Mouse (Mus musculus): ENCODE data around the gene Them7. TPM values are rescaled to one million over a fixed set of nuclear protein-coding genes. Genes with fewer than 3 reads are reported as not detected.

Them7 gene
- total and polyA plus RNA-seq, 3 experiments = not detected

- Histone ChIP-seq H3K4me3 (ENCODE audit: control insufficient read depth in 1 of 2, insufficient read depth in 1 of 2, low read depth in 2 of 2, low read length in 2 of 2) (no peak overlapping the region), H3K27ac (ENCODE audit: control insufficient read depth, low read depth, low read length) (no peak overlapping the region), H3K36me3 (ENCODE audit: control insufficient read depth in 1 of 2, insufficient read depth in 2 of 2, low read length in 2 of 2) (peaks cover 0 to 20% of the 10 kb centered on the region in 2 experiments; a peak in 2 of 4 replicates), H3K9ac (ENCODE audit: control insufficient read depth, low read depth, low read length, poor library complexity, severe bottlenecking) (no peak overlapping the region), H3K79me2 (ENCODE audit: control insufficient read depth, insufficient read depth, low read length, poor library complexity) (no peaks in the 10 kb centered on the region), H3K27me3 (ENCODE audit: control insufficient read depth in 1 of 2, insufficient read depth in 2 of 2, low read length in 2 of 2) (no peaks in the 10 kb centered on the region), H3K9me3 (replicated peaks; ENCODE audit: insufficient read depth, low read length) (no peaks in the 10 kb centered on the region), H3K4me1 (ENCODE audit: control insufficient read depth in 1 of 2, insufficient read depth in 2 of 2, low read length in 2 of 2) (peaks cover 21 to 22% of the 10 kb centered on the region in 2 experiments)
- TF ChIP-seq TCF12 (IDR thresholded peaks at IDR 0.05; ENCODE audit: low read depth, low read length) (no peak), E2F4 (IDR thresholded peaks at IDR 0.05; ENCODE audit: borderline replicate concordance, low read depth, low read length) (no peak), MXI1 (IDR thresholded peaks at IDR 0.05; ENCODE audit: low read depth, low read length) (no peak), MEF2A (IDR thresholded peaks at IDR 0.05; ENCODE audit: extremely low read depth, insufficient replicate concordance, low read depth, low read length, poor library complexity, severe bottlenecking) (no peak), HCFC1 (IDR thresholded peaks at IDR 0.05; ENCODE audit: low read depth, low read length) (no peak), ZC3H11A (IDR thresholded peaks at IDR 0.05; ENCODE audit: low read depth, low read length) (no peak), ETS1 (IDR thresholded peaks at IDR 0.05; ENCODE audit: low read depth, low read length) (no peak), CTCF (IDR thresholded peaks at IDR 0.05 in 2 of 3, conservative IDR thresholded peaks at IDR 0.05 in 1 of 3; ENCODE audit: control insufficient read depth in 1 of 3, insufficient read depth in 1 of 3, low read depth in 2 of 3, low read length in 3 of 3, poor library complexity in 1 of 3, severe bottlenecking in 1 of 3) (no peak), POLR2AphosphoS2 (IDR thresholded peaks at IDR 0.05; ENCODE audit: low read length) (no peak), EP300 (IDR thresholded peaks at IDR 0.05; ENCODE audit: low read depth in 1 of 2, low read length in 2 of 2) (no peak), NRF1 (IDR thresholded peaks at IDR 0.05; ENCODE audit: insufficient read depth, low read depth, low read length, poor library complexity, severe bottlenecking) (no peak), SMC3 (IDR thresholded peaks at IDR 0.05; ENCODE audit: low read depth, low read length) (no peak)
- DNase-seq (ENCODE audit: low read depth, low spot score) = peak; percentile 28
Observed at GRCm38 (mm10) chr2:105252824-105253223, 28.7 kb downstream of the Them7 start.

- Histone ChIP-seq H3K9ac (ENCODE audit: control insufficient read depth, low read depth, low read length, poor library complexity, severe bottlenecking) (no peak overlapping the region), H3K36me3 (ENCODE audit: control insufficient read depth in 1 of 2, insufficient read depth in 2 of 2, low read length in 2 of 2) (peaks cover 0 to 20% of the 10 kb centered on the region in 2 experiments; a peak in 2 of 4 replicates), H3K27ac (ENCODE audit: control insufficient read depth, low read depth, low read length) (peak overlapping the region; percentile 46; the same call in 1 of the 2 replicates), H3K4me3 (ENCODE audit: control insufficient read depth in 1 of 2, insufficient read depth in 1 of 2, low read depth in 2 of 2, low read length in 2 of 2) (no peak overlapping the region), H3K4me1 (ENCODE audit: control insufficient read depth in 1 of 2, insufficient read depth in 2 of 2, low read length in 2 of 2) (peaks cover 21 to 22% of the 10 kb centered on the region in 2 experiments), H3K9me3 (replicated peaks; ENCODE audit: insufficient read depth, low read length) (no peaks in the 10 kb centered on the region), H3K79me2 (ENCODE audit: control insufficient read depth, insufficient read depth, low read length, poor library complexity) (no peaks in the 10 kb centered on the region; the same call in 1 of the 2 replicates), H3K27me3 (ENCODE audit: control insufficient read depth in 1 of 2, insufficient read depth in 2 of 2, low read length in 2 of 2) (no peaks in the 10 kb centered on the region)
- DNase-seq (ENCODE audit: low read depth, low spot score) = peak; percentile 63
- TF ChIP-seq JUND (IDR thresholded peaks at IDR 0.05; ENCODE audit: low read depth, low read length) = 0 out of 2 replicates have a peak, but pooled peaks have one; percentile 40
- no peak for TF ChIP-seq ZKSCAN1 (IDR thresholded peaks at IDR 0.05; ENCODE audit: low read depth, low read length)
- no peak for TF ChIP-seq CHD2 (IDR thresholded peaks at IDR 0.05; ENCODE audit: low read length)
- 0 out of 2 replicates have a peak, but pooled peaks have one; percentile 27 for TF ChIP-seq ETS1 (IDR thresholded peaks at IDR 0.05; ENCODE audit: low read depth, low read length)
- no peak for TF ChIP-seq ELF1 (IDR thresholded peaks at IDR 0.05; ENCODE audit: low read depth, low read length)
- no peak for TF ChIP-seq MEF2A (IDR thresholded peaks at IDR 0.05; ENCODE audit: extremely low read depth, insufficient replicate concordance, low read depth, low read length, poor library complexity, severe bottlenecking)
- no peak for TF ChIP-seq SIN3A (IDR thresholded peaks at IDR 0.05; ENCODE audit: low read length)
- TF ChIP-seq MYB (IDR thresholded peaks at IDR 0.05; ENCODE audit: low read depth, low read length) = peak; percentile 81
- TF ChIP-seq HCFC1 (IDR thresholded peaks at IDR 0.05; ENCODE audit: low read depth, low read length) = no peak
- no peak for TF ChIP-seq NELFE (IDR thresholded peaks at IDR 0.05; ENCODE audit: low read depth, low read length)
- TF ChIP-seq RAD21 (IDR thresholded peaks at IDR 0.05; ENCODE audit: low read depth, low read length) = no peak
- TF ChIP-seq USF2 (IDR thresholded peaks at IDR 0.05; ENCODE audit: borderline replicate concordance in 1 of 2, insufficient read depth in 1 of 2, low read depth in 1 of 2, low read length in 2 of 2) = no peak
- peak; percentile 38; the same call in 1 of the 2 replicates for TF ChIP-seq GATA1 (IDR thresholded peaks at IDR 0.05; ENCODE audit: low read depth, low read length)
- no peak for TF ChIP-seq E2F4 (IDR thresholded peaks at IDR 0.05; ENCODE audit: borderline replicate concordance, low read depth, low read length)
- TF ChIP-seq MAX (IDR thresholded peaks at IDR 0.05; ENCODE audit: low read length) = peak; percentile 44; the same call in 1 of the 2 replicates
- TF ChIP-seq POLR2AphosphoS2 (IDR thresholded peaks at IDR 0.05; ENCODE audit: low read length) = no peak
- no peak for TF ChIP-seq NRF1 (IDR thresholded peaks at IDR 0.05; ENCODE audit: insufficient read depth, low read depth, low read length, poor library complexity, severe bottlenecking)
- no peak for TF ChIP-seq BHLHE40 (IDR thresholded peaks at IDR 0.05; ENCODE audit: borderline replicate concordance, low read depth, low read length)
- 0 out of 2 replicates have a peak, but pooled peaks have one; percentile 11 for TF ChIP-seq TCF12 (IDR thresholded peaks at IDR 0.05; ENCODE audit: low read depth, low read length)
- TF ChIP-seq EP300 (IDR thresholded peaks at IDR 0.05; ENCODE audit: low read depth in 1 of 2, low read length in 2 of 2) = peak; percentile 70 to 82
- TF ChIP-seq RCOR1 (IDR thresholded peaks at IDR 0.05; ENCODE audit: low read depth, low read length) = no peak
- no peak for TF ChIP-seq POLR2AphosphoS5 (IDR thresholded peaks at IDR 0.05; ENCODE audit: borderline replicate concordance, low read depth, low read length)
- TF ChIP-seq MAZ (IDR thresholded peaks at IDR 0.05; ENCODE audit: low read depth, low read length) = no peak
- no peak for TF ChIP-seq MAFK (IDR thresholded peaks at IDR 0.05; ENCODE audit: borderline replicate concordance, low read depth, low read length)
- TF ChIP-seq ZC3H11A (IDR thresholded peaks at IDR 0.05; ENCODE audit: low read depth, low read length) = no peak
Observed at GRCm38 (mm10) chr2:105255457-105255856, 31.3 kb downstream of the Them7 start.
